Mouse (Mus musculus) stomach, postnatal 0 days (tissue): ENCODE results near the gene Cd69. TPM values are rescaled to one million over a fixed set of nuclear protein-coding genes. Genes with fewer than 3 reads are reported as not detected.

Experiments used
- ATAC-seq: fragments of 200-750 bp; cut with Nextera tagmentation; 2 replicates; pipeline ENCODE4 v1.8.0; 2017; ENCODE audit not compliant: low FRiP score, low TSS enrichment
- DNase-seq: peaks from one replicate; pipeline ENCODE4 v3.0.0-alpha.2; 2016; ENCODE audit warnings: low spot score
- H3K27ac ChIP-seq: fragments of 300-500 bp; sonication (generic); replicated peaks from 2 replicates; pipeline ENCODE4 v1.5.1; 2014; ENCODE audit warnings: mild to moderate bottlenecking, control low read depth
- H3K27me3 ChIP-seq: fragments of 300-500 bp; sonication (generic); 2 replicates; pipeline ENCODE4 v1.6.1; 2014; ENCODE audit warnings: low read length; ENCODE audit not compliant: control insufficient read depth, insufficient read depth
- H3K36me3 ChIP-seq: fragments of 300-500 bp; sonication (generic); 2 replicates; pipeline ENCODE4 v1.6.1; 2014; ENCODE audit warnings: low read length, mixed read lengths; ENCODE audit not compliant: control insufficient read depth, insufficient read depth
- H3K4me1 ChIP-seq: fragments of 300-500 bp; sonication (generic); replicated peaks from 2 replicates; pipeline ENCODE4 v1.6.1; 2014; ENCODE audit warnings: antibody characterized with exemption; ENCODE audit not compliant: control insufficient read depth, insufficient read depth
- H3K4me2 ChIP-seq: fragments of 300-500 bp; sonication (generic); replicated peaks from 2 replicates; pipeline ENCODE4 v1.6.1; 2014; ENCODE audit warnings: low read depth, mild to moderate bottlenecking, control low read depth, moderate library complexity
- H3K4me3 ChIP-seq: fragments of 300-500 bp; sonication (generic); 2 replicates; pipeline ENCODE4 v1.5.1; 2014; ENCODE audit warnings: low read depth, low read length, control low read depth
- H3K9ac ChIP-seq: fragments of 300-500 bp; sonication (generic); 2 replicates; pipeline ENCODE4 v1.6.1; 2014; ENCODE audit warnings: mild to moderate bottlenecking, low read length, control low read depth, mixed read lengths
- H3K9me3 ChIP-seq: fragments of 300-500 bp; sonication (generic); 2 replicates; pipeline ENCODE4 v1.6.1; 2016; ENCODE audit warnings: low read length; ENCODE audit not compliant: control insufficient read depth
- CTCF ChIP-seq: IDR thresholded peaks from 2 replicates; pipeline ENCODE4 v1.5.1; 2016; ENCODE audit warnings: antibody characterized with exemption, low read depth, mild to moderate bottlenecking, moderate library complexity
- EP300 ChIP-seq: optimal IDR thresholded peaks from 2 replicates; pipeline ENCODE3; 2016; ENCODE audit warnings: antibody characterized with exemption
- WGBS: fragments of 180-500 bp; shearing (Covaris S2); extraction: QIAGEN DNeasy Blood & Tissue Kit; methylation state at CpG from one replicate; pipeline ENCODE4 v1.1.7; 2014; 5-methylcytosine and 5-hydroxymethylcytosine counted together
- polyA plus RNA-seq: library from polyadenylated mRNA; unstranded; fragments of >200 nt; fragmentation: Nextera tagmentation; extraction: Ambion mirVana; gene quantifications from 2 replicates; pipeline ENCODE4 v1.2.1, GENCODE M21; 2015

Gene Cd69
- polyA plus RNA-seq, 1 experiment from 2014 or later = 0.15 TPM

DNA sequence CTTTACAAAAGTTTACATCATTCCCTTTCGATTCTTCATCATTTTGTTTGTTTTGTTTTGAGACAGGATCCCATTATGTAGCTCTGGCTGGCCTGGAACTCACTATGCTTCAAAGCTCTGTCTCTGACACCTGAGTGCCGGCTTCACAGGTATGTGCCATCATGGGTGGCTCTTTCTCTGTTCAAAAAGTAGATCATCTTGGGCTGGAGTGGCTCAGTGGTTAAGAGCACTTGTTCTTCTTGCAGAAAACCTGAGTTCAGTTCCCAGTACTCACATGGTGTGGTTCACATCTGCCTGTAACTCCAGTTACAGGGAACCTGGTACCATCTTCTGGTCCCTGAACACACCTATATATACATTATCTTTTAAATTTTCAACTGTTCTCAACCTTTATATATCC is 50.2 kb downstream of the Cd69 start:
- TF ChIP-seq EP300 (no peak), CTCF (no peak)
- H3K4me3 ChIP-seq = no peak overlapping the region
- H3K9ac ChIP-seq = no peak overlapping the region
- no peak overlapping the region for H3K27ac ChIP-seq
- peaks cover 2% of the 10 kb centered on the region; the same call in 1 of the 2 replicates for H3K4me1 ChIP-seq
- WGBS = 55% methylated on average over 2 of the region's 2 CpGs
- H3K4me2 ChIP-seq = no peak overlapping the region
- no peaks in the 10 kb centered on the region for H3K36me3 ChIP-seq
- no peaks in the 10 kb centered on the region for H3K9me3 ChIP-seq
- H3K27me3 ChIP-seq = no peaks in the 10 kb centered on the region
- ATAC-seq = no peak
- no peak for DNase-seq

DNA sequence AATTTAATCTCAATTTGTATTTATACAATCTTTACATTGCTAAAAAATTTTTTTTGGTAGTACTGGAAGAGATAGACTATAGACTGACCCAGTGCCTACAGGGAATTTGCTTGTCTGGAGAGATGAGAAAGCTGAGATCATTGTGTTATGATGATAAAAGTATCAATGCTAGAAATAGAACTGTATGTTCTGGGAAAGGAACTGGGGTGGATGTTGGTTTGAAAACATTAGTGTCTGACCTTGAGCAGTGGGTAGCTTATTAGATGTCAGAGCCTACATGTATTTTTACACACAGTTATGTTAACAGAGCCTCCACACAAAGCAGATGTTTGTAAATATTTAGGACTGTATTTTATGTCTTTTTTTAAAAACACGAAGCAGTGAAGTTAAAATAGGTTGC is 51.1 kb downstream of the Cd69 start:
- no peaks in the 10 kb centered on the region for H3K36me3 ChIP-seq
- DNase-seq (no peak), ATAC-seq (no peak)
- H3K9me3 ChIP-seq = no peaks in the 10 kb centered on the region
- no peak overlapping the region for H3K4me3 ChIP-seq
- no peak overlapping the region for H3K4me2 ChIP-seq
- peaks cover 2% of the 10 kb centered on the region; the same call in 1 of the 2 replicates for H3K4me1 ChIP-seq
- no peak overlapping the region for H3K9ac ChIP-seq
- H3K27me3 ChIP-seq = no peaks in the 10 kb centered on the region
- no peak for TF ChIP-seq EP300
- TF ChIP-seq CTCF = no peak
- WGBS = 64% methylated on average over 1 of the region's 1 CpGs
- H3K27ac ChIP-seq = no peak overlapping the region

DNA sequence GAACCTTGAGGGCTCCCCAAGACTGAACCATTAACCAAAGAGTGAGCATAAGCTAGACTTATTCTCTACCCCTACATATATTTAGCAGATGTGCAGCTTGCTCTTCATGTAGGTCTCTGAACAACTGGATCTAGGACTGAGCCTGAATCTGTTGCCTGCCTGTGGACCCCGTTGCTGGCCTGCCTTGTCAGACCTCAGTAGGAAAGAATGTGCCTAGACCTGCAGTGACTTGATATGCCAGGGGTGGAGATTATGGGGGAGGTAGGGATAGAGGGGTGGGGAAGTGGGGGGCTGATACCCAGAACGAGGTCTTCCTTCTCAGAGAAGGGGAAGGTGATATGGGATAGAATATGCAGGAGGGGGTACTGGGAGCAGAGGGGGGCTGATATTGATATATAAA is 51.6 kb downstream of the Cd69 start:
- TF ChIP-seq CTCF = no peak
- TF ChIP-seq EP300 = no peak
- 0 out of 2 replicates have a peak overlapping the region, but pooled peaks have one; percentile 13 for H3K27ac ChIP-seq
- WGBS = 81% methylated on average over 2 of the region's 2 CpGs
- H3K9ac ChIP-seq = no peak overlapping the region
- no peak overlapping the region for H3K4me3 ChIP-seq
- DNase-seq = no peak
- no peaks in the 10 kb centered on the region for H3K27me3 ChIP-seq
- no peak for ATAC-seq
- H3K4me2 ChIP-seq = no peak overlapping the region
- no peaks in the 10 kb centered on the region for H3K9me3 ChIP-seq
- no peaks in the 10 kb centered on the region for H3K36me3 ChIP-seq
- H3K4me1 ChIP-seq = no peaks in the 10 kb centered on the region

DNA sequence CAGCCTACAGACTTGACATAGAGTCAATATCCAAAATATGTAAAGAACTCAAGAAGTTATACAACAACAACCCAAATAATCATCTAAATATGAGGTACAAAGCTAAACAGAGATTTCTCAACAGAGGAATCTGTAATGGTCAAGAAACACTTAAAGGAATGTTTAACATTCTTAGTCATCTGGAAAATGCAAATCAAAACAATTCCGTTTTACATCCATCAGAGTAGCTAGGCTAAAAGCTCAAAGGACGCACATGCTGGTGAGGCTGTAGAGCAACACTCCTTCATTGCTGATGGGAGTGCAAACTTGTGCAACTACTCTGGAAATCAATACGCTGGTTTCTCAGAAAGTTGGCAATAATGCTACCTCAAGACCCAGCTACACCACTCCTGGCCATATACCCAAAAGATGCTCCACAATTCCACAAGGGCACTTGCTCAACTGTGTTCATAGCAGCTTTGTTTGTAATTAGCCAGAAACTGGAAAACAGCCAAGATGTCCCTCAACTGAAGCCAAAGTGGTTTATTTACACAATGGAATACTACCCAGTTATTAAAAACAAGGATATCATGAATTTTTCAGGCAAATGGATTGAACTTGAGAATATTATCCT is 52.9 kb downstream of the Cd69 start:
- 67% methylated on average over 3 of the region's 3 CpGs for WGBS
- Histone ChIP-seq H3K9ac (no peak overlapping the region), H3K4me3 (no peak overlapping the region), H3K36me3 (no peaks in the 10 kb centered on the region), H3K4me2 (no peak overlapping the region), H3K27me3 (no peaks in the 10 kb centered on the region), H3K4me1 (no peaks in the 10 kb centered on the region), H3K27ac (no peak overlapping the region), H3K9me3 (no peaks in the 10 kb centered on the region)
- TF ChIP-seq CTCF = no peak
- no peak for TF ChIP-seq EP300
- ATAC-seq (no peak), DNase-seq (no peak)

DNA sequence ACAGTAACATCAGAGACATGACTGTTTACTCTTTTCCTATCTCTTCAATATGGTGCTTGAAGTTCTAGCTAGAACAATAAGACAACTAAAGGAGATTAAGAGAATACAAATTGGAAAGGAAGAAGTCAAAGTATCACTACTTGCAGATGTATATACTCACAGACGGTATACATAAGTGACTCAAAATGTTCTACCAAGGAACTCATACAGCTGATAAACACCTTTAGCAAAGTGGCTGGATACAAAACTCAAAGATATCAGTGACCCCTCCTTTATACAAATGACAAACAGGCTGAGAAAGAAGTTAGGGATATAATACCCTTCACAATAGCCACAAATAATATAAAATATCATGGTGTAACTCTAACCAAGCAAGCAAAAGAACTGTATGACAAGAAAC is 54.2 kb downstream of the Cd69 start:
- H3K4me2 ChIP-seq = no peak overlapping the region
- ATAC-seq = no peak
- TF ChIP-seq CTCF (no peak), EP300 (no peak)
- no peak overlapping the region for H3K27ac ChIP-seq
- H3K27me3 ChIP-seq = no peaks in the 10 kb centered on the region
- no peak for DNase-seq
- H3K9ac ChIP-seq = no peak overlapping the region
- 91% methylated on average over 1 of the region's 1 CpGs for WGBS
- no peaks in the 10 kb centered on the region for H3K4me1 ChIP-seq
- H3K36me3 ChIP-seq = no peaks in the 10 kb centered on the region
- no peak overlapping the region for H3K4me3 ChIP-seq
- H3K9me3 ChIP-seq = no peaks in the 10 kb centered on the region

DNA sequence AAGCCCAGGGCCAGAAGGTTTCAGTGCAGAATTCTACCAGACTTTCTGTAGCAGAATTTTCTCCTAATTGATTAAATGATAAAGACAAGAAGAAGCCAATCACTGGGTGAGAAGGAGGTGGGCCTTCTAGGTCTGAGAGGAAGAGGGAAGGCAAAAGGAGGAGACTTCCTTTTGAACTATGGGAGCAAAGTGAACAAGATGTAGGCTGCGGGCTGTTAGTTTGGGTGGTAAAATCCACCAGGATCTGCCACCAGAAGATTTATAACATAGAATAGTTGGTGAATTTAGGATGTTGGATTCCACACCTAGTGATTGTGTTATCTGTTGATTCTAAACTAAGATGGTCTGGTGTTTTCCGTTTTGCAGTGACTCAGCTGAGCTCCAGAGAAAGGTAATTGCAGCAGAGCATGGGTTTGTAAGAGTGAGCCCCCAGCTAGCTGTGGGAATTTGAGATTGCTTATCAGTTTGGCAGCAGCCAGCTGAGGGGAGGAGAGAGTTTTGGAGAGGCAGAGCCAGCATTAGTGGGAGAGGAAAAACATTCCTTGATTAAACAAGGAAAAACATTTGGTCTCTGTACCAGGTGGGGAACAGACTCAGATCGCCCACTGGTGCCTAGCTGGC is 55.2 kb downstream of the Cd69 start:
- 67% methylated on average over 3 of the region's 3 CpGs for WGBS
- H3K4me3 ChIP-seq = no peak overlapping the region
- H3K4me1 ChIP-seq = no peaks in the 10 kb centered on the region
- TF ChIP-seq CTCF (no peak), EP300 (no peak)
- H3K36me3 ChIP-seq = no peaks in the 10 kb centered on the region
- DNase-seq = no peak
- H3K27ac ChIP-seq = no peak overlapping the region
- no peaks in the 10 kb centered on the region for H3K9me3 ChIP-seq
- H3K4me2 ChIP-seq = no peak overlapping the region
- no peaks in the 10 kb centered on the region for H3K27me3 ChIP-seq
- no peak for ATAC-seq
- H3K9ac ChIP-seq = no peak overlapping the region
